Mouse (Mus musculus): ENCODE measurements around the gene Mcrip2.

Mcrip2 gene

DNA sequence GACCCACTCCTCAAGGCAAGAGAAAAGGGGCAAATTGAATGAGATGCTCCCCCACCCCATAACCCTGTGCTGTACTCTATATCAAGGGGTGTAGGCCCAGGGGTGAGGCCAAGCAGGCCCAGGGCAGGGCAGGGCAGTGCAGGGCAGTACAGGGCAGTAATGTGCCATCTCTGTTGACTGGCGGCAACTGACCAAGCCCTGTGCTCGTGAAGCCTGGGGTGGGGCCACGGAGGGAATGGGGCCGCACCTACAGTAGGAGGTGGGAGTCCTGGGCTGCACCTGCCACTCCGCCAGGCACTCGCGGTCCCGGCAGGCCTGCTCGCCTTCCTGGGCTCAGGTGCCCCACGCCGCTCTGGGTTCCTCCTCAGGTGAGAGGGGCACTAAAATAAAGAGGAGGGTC, 3.3 kb downstream of the Mcrip2 start:
- no peak for DNase-seq (ENCODE audit: low spot score)

DNA sequence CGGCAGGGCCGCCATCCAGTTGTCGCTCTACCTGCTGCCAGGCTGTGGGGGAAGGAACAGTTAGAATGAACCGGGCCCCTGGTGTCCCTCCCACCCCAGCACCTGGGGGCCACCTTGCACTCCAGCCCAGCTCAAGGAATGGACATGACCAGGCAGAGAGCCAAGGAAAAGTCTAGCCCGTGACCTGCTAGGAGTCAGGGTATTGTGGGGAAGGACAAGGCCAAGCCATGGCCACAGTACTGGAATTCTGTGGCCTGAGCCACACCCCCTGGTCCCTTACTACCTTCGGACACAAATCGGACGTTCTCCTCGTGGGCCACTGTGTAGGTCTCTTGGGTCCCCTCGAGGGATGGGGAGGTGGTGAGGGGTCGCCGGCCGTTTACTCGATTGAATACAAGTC, 4.3 kb downstream of the Mcrip2 start:
- no peak for DNase-seq (ENCODE audit: low spot score)

- no peak for DNase-seq (ENCODE audit: low spot score)
These were observed 4.9 kb downstream of the Mcrip2 start for GRCm38 (mm10) chr17:25863681-25864080.

- no peak for DNase-seq (ENCODE audit: low spot score)
These were observed 6.6 kb downstream of the Mcrip2 start for GRCm38 (mm10) chr17:25861704-25862612.

- peak; percentile 87 for DNase-seq (ENCODE audit: low spot score)
These were observed 7.5 kb downstream of the Mcrip2 start, which contains the start of gene Wdr90 for GRCm38 (mm10) chr17:25860832-25861703. Wdr90 (minus strand) TSS chr17:25861501.

GRCm38 (mm10) chr17:25860229-25860628, 8.3 kb downstream of the Mcrip2 start:
- no peak for DNase-seq (ENCODE audit: low spot score)

DNA sequence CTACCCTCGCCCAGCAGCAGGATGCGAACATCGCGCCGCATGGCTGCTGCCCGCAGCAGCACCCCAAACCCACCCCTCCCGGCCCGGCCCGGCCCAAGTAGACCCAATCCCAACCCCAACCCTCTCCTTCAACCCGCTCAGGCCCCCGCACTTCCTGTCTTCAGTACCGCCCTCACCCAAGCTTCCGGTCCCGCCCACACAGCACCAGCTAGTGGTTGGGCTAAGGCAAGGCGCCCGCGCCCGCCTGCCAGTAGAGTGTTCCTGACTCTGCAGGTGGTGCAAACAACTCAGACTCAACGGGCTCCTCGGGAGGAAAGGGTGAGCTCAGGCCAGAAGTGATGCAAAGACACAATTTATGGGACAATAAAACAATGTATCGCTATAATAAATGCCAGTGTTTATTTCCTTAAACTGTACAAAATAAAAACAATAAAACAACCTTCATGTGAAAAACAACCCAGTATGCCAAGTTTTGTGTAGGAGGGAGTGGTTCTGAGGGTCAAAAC, 24.1 kb downstream of the Mcrip2 start, which contains the start of gene Rhot2:
Gene Rhot2, minus strand, starts transcription at position 456 of the 506 bp plus-strand sequence.
- peak; percentile 92 for DNase-seq (ENCODE audit: low spot score)

- DNase-seq (ENCODE audit: low spot score): no peak
These were observed 24.7 kb downstream of the Mcrip2 start for GRCm38 (mm10) chr17:25843636-25844395.

GRCm38 (mm10) chr17:25843122-25843521, 25.4 kb downstream of the Mcrip2 start:
- DNase-seq (ENCODE audit: low spot score): no peak

DNA sequence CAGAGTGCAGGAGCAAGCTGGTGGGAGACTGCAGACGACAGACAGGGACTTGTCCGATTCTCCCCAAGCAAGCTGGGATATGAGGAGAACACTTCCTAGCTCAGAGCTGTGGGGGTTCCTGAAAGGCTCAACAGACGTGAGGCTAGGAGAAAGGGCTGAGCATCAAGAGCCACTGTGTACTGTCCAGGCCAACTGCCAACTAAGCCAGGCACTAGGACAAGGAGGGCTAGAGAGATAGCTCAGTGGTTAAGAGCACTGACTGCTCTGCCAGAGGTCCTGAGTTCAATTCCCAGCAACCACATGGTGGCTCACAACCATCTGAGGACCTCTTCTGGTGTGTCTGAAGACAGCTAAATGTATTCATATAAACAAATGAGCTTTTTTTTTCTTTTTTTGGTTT, 26.1 kb downstream of the Mcrip2 start:
- DNase-seq (ENCODE audit: low spot score): no peak

- DNase-seq (ENCODE audit: low spot score): no peak
These were observed 27.3 kb downstream of the Mcrip2 start, which contains the start of gene Gm20683 for GRCm38 (mm10) chr17:25841117-25841880. Gm20683 (minus strand) TSS chr17:25841763.

- no peak for DNase-seq (ENCODE audit: low spot score)
These were observed 28.0 kb downstream of the Mcrip2 start for GRCm38 (mm10) chr17:25840519-25840918.

DNA sequence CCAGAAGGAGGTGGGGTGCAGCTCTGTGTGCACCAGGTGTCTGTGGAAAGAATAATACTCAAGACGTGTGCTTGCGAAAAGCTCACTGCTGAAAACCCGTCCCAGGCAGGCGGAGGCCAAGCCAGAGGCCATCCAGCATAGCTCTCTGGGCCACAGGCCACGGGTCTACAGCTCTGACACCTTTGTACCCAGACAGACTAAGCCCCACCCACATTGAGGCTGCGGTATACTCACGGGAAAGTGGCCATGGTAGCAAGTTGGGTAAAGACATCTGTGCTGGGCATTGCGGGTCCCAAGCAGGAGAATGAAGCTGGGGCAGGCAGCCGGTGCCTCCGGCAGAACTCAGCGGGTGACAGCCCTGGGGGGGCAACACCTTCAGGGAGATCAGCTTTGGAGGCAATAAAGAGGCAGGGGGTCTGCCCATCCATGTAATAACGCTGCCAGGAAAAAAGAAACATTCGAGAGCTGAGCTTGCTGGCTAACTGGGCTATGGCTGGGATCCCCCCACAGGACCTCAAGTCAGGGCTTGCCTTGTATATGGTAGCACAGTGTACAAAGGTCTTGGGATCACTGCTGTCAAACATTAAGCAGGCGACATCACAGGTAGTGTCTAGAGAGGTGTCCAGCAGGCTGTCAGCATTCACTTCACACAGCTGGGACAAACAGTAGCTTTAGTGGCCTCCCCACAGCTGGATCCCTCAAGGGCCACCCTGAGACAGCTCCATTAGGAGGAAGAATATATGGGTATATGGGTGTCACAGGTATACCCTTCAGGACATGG, 28.9 kb downstream of the Mcrip2 start:
- DNase-seq (ENCODE audit: low spot score): no peak

DNA sequence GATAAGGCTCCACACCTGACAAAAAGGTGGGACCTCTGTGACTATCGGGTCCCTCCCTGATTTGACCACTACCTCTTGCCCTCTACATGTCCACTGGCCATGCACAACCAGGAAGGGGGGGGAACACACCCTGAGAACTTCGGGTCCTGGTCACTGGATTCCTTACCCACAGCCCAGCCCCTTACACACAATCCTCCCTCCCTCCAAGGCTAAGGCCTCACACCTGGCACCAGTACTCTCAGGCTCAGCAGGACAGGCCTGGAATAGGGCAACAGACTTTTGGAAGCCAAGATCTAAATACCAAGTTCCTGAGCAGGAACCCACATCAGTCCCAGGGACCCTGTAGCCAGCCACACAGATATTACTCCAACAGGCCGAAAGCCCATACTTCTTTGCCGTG, 29.7 kb downstream of the Mcrip2 start:
- DNase-seq (ENCODE audit: low spot score): no peak

GRCm38 (mm10) chr17:25837533-25837932, 31.0 kb downstream of the Mcrip2 start:
- no peak for DNase-seq (ENCODE audit: low spot score)

GRCm38 (mm10) chr17:25837076-25837410, 31.5 kb downstream of the Mcrip2 start, which contains the start of gene Rhbdl1:
Rhbdl1 (minus strand) TSS chr17:25837295.
- peak; percentile 61 for DNase-seq (ENCODE audit: low spot score)

DNA sequence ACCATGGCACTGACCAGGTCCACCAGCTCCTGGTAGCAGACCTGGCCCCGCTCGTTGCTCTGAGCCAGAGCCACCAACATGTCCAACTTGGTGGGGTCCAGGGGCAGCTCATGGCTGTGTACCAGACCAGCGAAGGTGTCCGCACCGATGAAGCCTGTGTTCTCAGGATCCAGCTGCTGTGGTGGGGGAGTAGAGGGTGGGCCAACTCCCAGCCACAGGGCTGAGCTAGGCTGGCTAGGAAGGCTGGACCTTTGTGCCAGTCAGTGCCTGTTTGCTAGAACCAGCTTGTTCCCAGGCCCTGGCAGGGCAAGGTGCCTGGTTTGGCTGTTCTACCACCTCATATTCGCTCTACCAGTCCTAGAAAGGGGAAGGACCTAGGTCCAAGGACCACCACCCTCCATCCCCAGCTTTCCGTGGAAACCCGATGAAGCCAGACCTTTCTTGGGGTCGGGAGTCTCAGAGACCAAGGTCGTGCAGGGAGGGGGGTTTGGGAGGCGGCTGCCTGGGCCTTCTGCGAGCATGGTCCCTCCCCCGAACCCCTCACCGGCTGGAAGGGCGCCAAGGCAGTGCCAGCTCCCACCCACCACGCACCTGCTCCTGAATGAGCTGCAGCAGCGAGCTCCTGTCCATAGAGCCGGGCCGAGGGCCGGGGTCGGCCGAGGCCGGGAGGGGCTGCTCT, 32.0 kb downstream of the Mcrip2 start:
- no peak for DNase-seq (ENCODE audit: low spot score)

DNA sequence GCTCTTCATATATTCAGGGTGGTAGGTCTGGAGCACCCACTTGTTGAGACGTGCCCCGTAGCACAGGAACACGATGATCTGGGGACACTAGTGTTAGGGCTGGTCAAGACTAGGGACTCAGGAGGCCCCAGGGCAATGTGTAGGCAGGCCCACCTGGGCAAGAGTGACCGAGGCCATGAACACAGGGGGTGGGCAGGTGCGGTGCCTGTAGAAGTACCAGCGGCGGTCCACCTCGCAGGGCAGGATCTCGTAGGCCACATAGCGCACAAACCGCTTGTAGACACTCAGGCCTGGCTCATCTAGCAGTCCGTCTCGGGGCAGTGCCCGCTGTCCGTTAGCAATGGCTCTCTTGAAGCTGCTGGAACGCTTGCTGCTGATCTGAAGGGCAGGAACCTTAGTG, 32.7 kb downstream of the Mcrip2 start:
- DNase-seq (ENCODE audit: low spot score): no peak

- DNase-seq (ENCODE audit: low spot score): no peak
These were observed 33.3 kb downstream of the Mcrip2 start for GRCm38 (mm10) chr17:25835301-25835700.
